Mouse (Mus musculus): Measurements from ENCODE around the gene 2310011J03Rik. TPM values are rescaled to one million over a fixed set of nuclear protein-coding genes. Genes with fewer than 3 reads are reported as not detected.

The 2310011J03Rik gene
- polyA plus RNA-seq, 1 experiment: 11.6 TPM

- Histone ChIP-seq H3K9ac (ENCODE audit: low read depth, poor library complexity, severe bottlenecking) (no peak within 1 kb of the TSS), H3K36me3 (ENCODE audit: control insufficient read depth, insufficient read depth, low read length, poor library complexity, severe bottlenecking) (peaks cover 25% of the 10 kb centered on the region), H3K27me3 (ENCODE audit: control insufficient read depth, insufficient read depth, low read length, poor library complexity, severe bottlenecking) (no peaks in the 10 kb centered on the region), H3K4me3 (ENCODE audit: low read depth, low read length) (peak within 1 kb of the TSS; percentile 82), H3K4me1 (ENCODE audit: control insufficient read depth, insufficient read depth, low read length) (peaks cover 3% of the 10 kb centered on the region), H3K27ac (ENCODE audit: insufficient read depth, low read length) (peak within 1 kb of the TSS; percentile 48; the same call in 1 of the 2 replicates), H3K9me3 (replicated peaks; ENCODE audit: control insufficient read depth, insufficient read depth, low read length, poor library complexity, severe bottlenecking) (no peaks in the 10 kb centered on the region)
- TF ChIP-seq CTCF (IDR thresholded peaks at IDR 0.05; ENCODE audit: low read depth, low read length) (peak; percentile 73), POLR2A (IDR thresholded peaks at IDR 0.05; ENCODE audit: insufficient read depth, low read length) (no peak), EP300 (IDR thresholded peaks at IDR 0.05; ENCODE audit: insufficient read depth, low read depth, low read length) (no peak)
These were observed 24.5 kb downstream of the 2310011J03Rik start, which contains the start of gene Apc2 for GRCm38 (mm10) chr10:80295618-80296425. TSS of gene Apc2 (plus strand) at chr10:80295977.

- H3K27ac ChIP-seq (ENCODE audit: insufficient read depth, low read length): peak overlapping the region; percentile 48; the same call in 1 of the 2 replicates
- H3K4me1 ChIP-seq (ENCODE audit: control insufficient read depth, insufficient read depth, low read length): peaks cover 3% of the 10 kb centered on the region
- H3K27me3 ChIP-seq (ENCODE audit: control insufficient read depth, insufficient read depth, low read length, poor library complexity, severe bottlenecking): no peaks in the 10 kb centered on the region
- H3K9ac ChIP-seq (ENCODE audit: low read depth, poor library complexity, severe bottlenecking): no peak overlapping the region
- no peak for TF ChIP-seq EP300 (IDR thresholded peaks at IDR 0.05; ENCODE audit: insufficient read depth, low read depth, low read length)
- TF ChIP-seq CTCF (IDR thresholded peaks at IDR 0.05; ENCODE audit: low read depth, low read length): no peak
- TF ChIP-seq POLR2A (IDR thresholded peaks at IDR 0.05; ENCODE audit: insufficient read depth, low read length): no peak
- peaks cover 25% of the 10 kb centered on the region for H3K36me3 ChIP-seq (ENCODE audit: control insufficient read depth, insufficient read depth, low read length, poor library complexity, severe bottlenecking)
- no peak overlapping the region for H3K4me3 ChIP-seq (ENCODE audit: low read depth, low read length)
- no peaks in the 10 kb centered on the region for H3K9me3 ChIP-seq (replicated peaks; ENCODE audit: control insufficient read depth, insufficient read depth, low read length, poor library complexity, severe bottlenecking)
These were observed 25.5 kb downstream of the 2310011J03Rik start for GRCm38 (mm10) chr10:80294788-80295303.

GRCm38 (mm10) chr10:80294311-80294710, 26.0 kb downstream of the 2310011J03Rik start:
- TF ChIP-seq EP300 (IDR thresholded peaks at IDR 0.05; ENCODE audit: insufficient read depth, low read depth, low read length): no peak
- no peak for TF ChIP-seq POLR2A (IDR thresholded peaks at IDR 0.05; ENCODE audit: insufficient read depth, low read length)
- no peak for TF ChIP-seq CTCF (IDR thresholded peaks at IDR 0.05; ENCODE audit: low read depth, low read length)
- Histone ChIP-seq H3K27me3 (ENCODE audit: control insufficient read depth, insufficient read depth, low read length, poor library complexity, severe bottlenecking) (no peaks in the 10 kb centered on the region), H3K27ac (ENCODE audit: insufficient read depth, low read length) (peak overlapping the region; percentile 48; the same call in 1 of the 2 replicates), H3K36me3 (ENCODE audit: control insufficient read depth, insufficient read depth, low read length, poor library complexity, severe bottlenecking) (peaks cover 25% of the 10 kb centered on the region), H3K4me3 (ENCODE audit: low read depth, low read length) (peak overlapping the region; percentile 83), H3K9me3 (replicated peaks; ENCODE audit: control insufficient read depth, insufficient read depth, low read length, poor library complexity, severe bottlenecking) (no peaks in the 10 kb centered on the region), H3K4me1 (ENCODE audit: control insufficient read depth, insufficient read depth, low read length) (peaks cover 3% of the 10 kb centered on the region), H3K9ac (ENCODE audit: low read depth, poor library complexity, severe bottlenecking) (no peak overlapping the region)

- TF ChIP-seq CTCF (IDR thresholded peaks at IDR 0.05; ENCODE audit: low read depth, low read length): no peak
- no peak for TF ChIP-seq POLR2A (IDR thresholded peaks at IDR 0.05; ENCODE audit: insufficient read depth, low read length)
- Histone ChIP-seq H3K27ac (ENCODE audit: insufficient read depth, low read length) (peak overlapping the region; percentile 35), H3K9me3 (replicated peaks; ENCODE audit: control insufficient read depth, insufficient read depth, low read length, poor library complexity, severe bottlenecking) (no peaks in the 10 kb centered on the region), H3K4me3 (ENCODE audit: low read depth, low read length) (peak overlapping the region; percentile 83), H3K36me3 (ENCODE audit: control insufficient read depth, insufficient read depth, low read length, poor library complexity, severe bottlenecking) (peaks cover 25% of the 10 kb centered on the region), H3K9ac (ENCODE audit: low read depth, poor library complexity, severe bottlenecking) (peak overlapping the region; percentile 84), H3K4me1 (ENCODE audit: control insufficient read depth, insufficient read depth, low read length) (peaks cover 3% of the 10 kb centered on the region), H3K27me3 (ENCODE audit: control insufficient read depth, insufficient read depth, low read length, poor library complexity, severe bottlenecking) (no peaks in the 10 kb centered on the region)
These were observed 27.0 kb downstream of the 2310011J03Rik start for GRCm38 (mm10) chr10:80293325-80293724.

GRCm38 (mm10) chr10:80292251-80293146, 27.8 kb downstream of the 2310011J03Rik start, which contains the start of gene Rps15:
TSS of gene Rps15 (plus strand) at chr10:80292453.
- Histone ChIP-seq H3K4me3 (ENCODE audit: low read depth, low read length) (peak within 1 kb of the TSS; percentile 83), H3K27ac (ENCODE audit: insufficient read depth, low read length) (peak within 1 kb of the TSS; percentile 35), H3K9me3 (replicated peaks; ENCODE audit: control insufficient read depth, insufficient read depth, low read length, poor library complexity, severe bottlenecking) (no peaks in the 10 kb centered on the region), H3K9ac (ENCODE audit: low read depth, poor library complexity, severe bottlenecking) (peak within 1 kb of the TSS; percentile 84), H3K36me3 (ENCODE audit: control insufficient read depth, insufficient read depth, low read length, poor library complexity, severe bottlenecking) (peaks cover 27% of the 10 kb centered on the region), H3K4me1 (ENCODE audit: control insufficient read depth, insufficient read depth, low read length) (peaks cover 1% of the 10 kb centered on the region), H3K27me3 (ENCODE audit: control insufficient read depth, insufficient read depth, low read length, poor library complexity, severe bottlenecking) (no peaks in the 10 kb centered on the region)
- TF ChIP-seq CTCF (IDR thresholded peaks at IDR 0.05; ENCODE audit: low read depth, low read length): peak; percentile 60
- 0 out of 2 replicates have a peak, but pooled peaks have one; percentile 8 for TF ChIP-seq EP300 (IDR thresholded peaks at IDR 0.05; ENCODE audit: insufficient read depth, low read depth, low read length)
- TF ChIP-seq POLR2A (IDR thresholded peaks at IDR 0.05; ENCODE audit: insufficient read depth, low read length): peak; percentile 86

All from ES-Bruce4 (cell line).